Mouse (Mus musculus) kidney, embryonic 16.5 days (tissue): ENCODE data around the gene Rsph3b. TPM values are rescaled to one million over a fixed set of nuclear protein-coding genes. Genes with fewer than 3 reads are reported as not detected.
"Not testable (repeated sequence)": the region's sequence is repeated elsewhere in the genome, so short reads cannot be mapped to it uniquely, and the experiment has no call there.

Source experiments
- ATAC-seq: fragments of 200-750 bp; cut with Nextera tagmentation; 2 replicates; pipeline ENCODE4 v1.8.0; 2017; ENCODE audit warnings: moderate TSS enrichment; ENCODE audit not compliant: low FRiP score, low TSS enrichment
- H3K27ac ChIP-seq: fragments of 300-500 bp; sonication (generic); 2 replicates; pipeline ENCODE4 v1.5.1; 2014; ENCODE audit warnings: low read length
- H3K27me3 ChIP-seq: fragments of 300-500 bp; sonication (generic); 2 replicates; pipeline ENCODE4 v1.6.1; 2014; ENCODE audit warnings: low read length, control low read depth, mixed read lengths; ENCODE audit not compliant: insufficient read depth
- H3K36me3 ChIP-seq: fragments of 300-500 bp; sonication (generic); 2 replicates; pipeline ENCODE4 v1.6.1; 2014; ENCODE audit warnings: low read length, control low read depth, mixed read lengths; ENCODE audit not compliant: insufficient read depth
- H3K4me1 ChIP-seq: fragments of 300-500 bp; sonication (generic); 2 replicates; pipeline ENCODE4 v1.6.1; 2014; ENCODE audit warnings: low read length, control low read depth, mixed read lengths; ENCODE audit not compliant: insufficient read depth
- H3K4me2 ChIP-seq: fragments of 300-500 bp; sonication (generic); replicated peaks from 2 replicates; pipeline ENCODE4 v1.6.1; 2014; ENCODE audit warnings: low read depth, low read length
- H3K4me3 ChIP-seq: fragments of 300-500 bp; sonication (generic); 2 replicates; pipeline ENCODE4 v1.5.1; 2014; ENCODE audit warnings: mild to moderate bottlenecking, low read length
- H3K9ac ChIP-seq: fragments of 300-500 bp; sonication (generic); replicated peaks from 2 replicates; pipeline ENCODE4 v1.6.1; 2014; ENCODE audit warnings: low read length
- H3K9me3 ChIP-seq: fragments of 300-500 bp; sonication (generic); 2 replicates; pipeline ENCODE4 v1.6.1; 2016; ENCODE audit warnings: low read length, control low read depth
- WGBS: fragments of 180-500 bp; shearing (Covaris S2); extraction: QIAGEN DNeasy Blood & Tissue Kit; methylation state at CpG from one replicate; pipeline ENCODE4 v1.1.7; 2014; 5-methylcytosine and 5-hydroxymethylcytosine counted together
- polyA plus RNA-seq: library from polyadenylated mRNA; unstranded; fragments of >200 nt; fragmentation: Nextera tagmentation; extraction: Ambion mirVana; gene quantifications from 2 replicates; pipeline ENCODE4 v1.2.1, GENCODE M21; 2015

The Rsph3b gene
- polyA plus RNA-seq, 1 experiment from 2014 or later = 60.4 TPM

DNA sequence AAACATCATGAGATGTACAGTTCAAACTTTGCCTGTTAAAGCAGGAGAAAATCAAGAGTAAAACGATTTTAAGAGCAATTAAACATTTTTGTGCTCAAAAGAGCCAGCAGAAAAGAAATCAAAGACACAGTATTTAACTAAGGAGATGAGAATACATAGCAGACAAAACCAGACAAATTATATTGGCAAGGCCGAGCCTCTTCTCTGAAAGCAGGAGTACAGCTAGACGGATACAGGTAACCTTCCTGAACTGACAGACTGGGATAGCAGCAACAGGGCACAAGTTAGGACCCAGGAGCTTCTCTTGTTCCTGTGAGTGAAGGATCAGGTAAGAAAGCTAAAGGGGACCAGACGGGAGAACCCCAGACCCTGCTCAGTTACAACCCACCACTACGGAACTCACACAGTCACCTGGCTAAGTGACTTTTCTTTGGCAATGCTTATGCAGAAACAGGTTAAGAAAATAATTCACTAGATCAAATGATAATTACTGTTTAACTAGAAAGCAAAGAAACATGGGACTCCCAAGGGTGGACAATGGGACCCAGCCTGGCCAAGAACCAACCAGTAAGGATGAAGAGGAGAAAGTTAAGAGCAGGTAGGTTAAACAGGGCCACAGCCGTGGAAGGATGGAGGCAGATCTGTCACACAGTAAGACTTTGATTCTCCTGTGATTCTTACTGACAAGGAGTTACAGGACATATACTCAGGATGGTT lies 11.2 kb upstream of the Rsph3b start:
- not testable (repeated sequence) for H3K4me1 ChIP-seq, ATAC-seq, H3K27me3 ChIP-seq, H3K9ac ChIP-seq, H3K27ac ChIP-seq, H3K36me3 ChIP-seq, H3K9me3 ChIP-seq
- Histone ChIP-seq H3K4me2 (peak overlapping the region; percentile 45), H3K4me3 (peak overlapping the region; percentile 52)
- 63% methylated on average over 3 of the region's 6 CpGs for WGBS

DNA sequence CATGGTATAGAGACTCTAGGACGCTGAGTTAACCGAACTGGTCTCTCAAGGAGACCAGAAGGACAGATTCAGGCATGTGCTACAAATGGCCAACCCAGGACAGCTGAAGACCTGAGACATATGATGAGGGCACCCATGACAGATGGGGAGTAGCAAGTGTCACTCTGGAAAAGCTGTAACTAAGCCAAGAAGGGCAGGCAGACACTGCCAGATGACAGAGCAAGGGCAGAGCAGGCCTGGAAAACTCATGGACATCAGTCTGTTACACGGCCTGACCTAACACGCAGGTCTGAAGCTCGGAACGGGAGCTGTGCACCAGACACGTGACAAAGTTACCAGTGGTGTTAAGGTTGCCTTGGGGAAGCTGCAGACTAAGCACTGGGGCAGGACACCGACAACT lies 10.4 kb upstream of the Rsph3b start:
- H3K9ac ChIP-seq, H3K4me3 ChIP-seq, H3K9me3 ChIP-seq, ATAC-seq, H3K4me1 ChIP-seq, H3K27ac ChIP-seq, H3K4me2 ChIP-seq, H3K27me3 ChIP-seq, H3K36me3 ChIP-seq: not testable (repeated sequence)
- 92% methylated on average over 5 of the region's 8 CpGs for WGBS

DNA sequence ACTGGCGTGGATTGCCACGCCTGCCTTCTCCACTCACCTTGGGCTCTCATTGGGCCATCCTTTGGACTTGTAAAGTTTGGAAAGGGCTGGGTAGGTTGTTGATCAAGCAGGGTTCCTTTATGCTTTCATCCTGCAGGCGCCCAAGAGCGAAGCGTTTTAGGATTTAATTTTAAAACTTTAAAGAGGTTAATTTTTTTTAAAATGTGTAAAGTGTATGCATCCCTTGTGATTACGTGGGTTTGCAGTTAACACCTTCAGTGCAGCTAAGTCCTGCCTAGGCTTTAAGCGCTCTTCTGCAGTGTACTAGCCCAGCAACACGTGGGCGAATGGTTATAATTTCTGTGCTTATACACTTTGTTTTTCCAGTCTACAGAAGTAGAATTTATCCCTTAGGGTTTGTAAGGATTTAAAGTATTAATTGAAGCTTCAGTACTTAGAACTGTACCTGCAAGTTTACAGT lies 317 bp upstream of the Rsph3b start:
- peak overlapping the region; percentile 61 for H3K4me2 ChIP-seq
- H3K36me3 ChIP-seq, H3K27me3 ChIP-seq, H3K9me3 ChIP-seq, H3K4me1 ChIP-seq: not testable (repeated sequence)
- peak overlapping the region; percentile 58 for H3K4me3 ChIP-seq
- WGBS = 6% methylated on average over 9 of the region's 9 CpGs
- peak overlapping the region; percentile 90 for H3K27ac ChIP-seq
- ATAC-seq = peak; percentile 33; the same call in 1 of the 2 replicates
- H3K9ac ChIP-seq = peak overlapping the region; percentile 66

DNA sequence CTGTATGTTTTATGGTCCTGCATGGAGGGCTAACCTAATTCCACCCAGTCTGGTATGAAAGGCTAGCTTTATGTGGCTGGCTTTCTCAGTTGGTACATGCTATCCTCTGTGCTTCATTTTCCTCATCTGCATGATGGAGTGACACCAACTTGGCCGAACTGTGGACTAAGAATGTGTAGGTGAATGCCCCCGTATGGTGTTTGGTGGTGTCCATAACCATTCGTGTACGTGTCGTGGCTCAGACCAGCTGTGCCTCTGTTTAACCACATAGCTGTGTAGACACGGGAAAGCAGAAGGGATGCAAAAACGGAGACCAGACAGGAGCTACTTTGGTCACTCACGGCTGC lies 872 bp downstream of the Rsph3b start:
- not testable (repeated sequence) for H3K27me3 ChIP-seq, H3K9me3 ChIP-seq, H3K9ac ChIP-seq, H3K36me3 ChIP-seq, H3K4me1 ChIP-seq, H3K27ac ChIP-seq
- Histone ChIP-seq H3K4me3 (peak overlapping the region; percentile 58), H3K4me2 (peak overlapping the region; percentile 61)
- peak; percentile 7; the same call in 1 of the 2 replicates for ATAC-seq
- WGBS = no CpG with 5 or more reads among the region's 8 CpGs

DNA sequence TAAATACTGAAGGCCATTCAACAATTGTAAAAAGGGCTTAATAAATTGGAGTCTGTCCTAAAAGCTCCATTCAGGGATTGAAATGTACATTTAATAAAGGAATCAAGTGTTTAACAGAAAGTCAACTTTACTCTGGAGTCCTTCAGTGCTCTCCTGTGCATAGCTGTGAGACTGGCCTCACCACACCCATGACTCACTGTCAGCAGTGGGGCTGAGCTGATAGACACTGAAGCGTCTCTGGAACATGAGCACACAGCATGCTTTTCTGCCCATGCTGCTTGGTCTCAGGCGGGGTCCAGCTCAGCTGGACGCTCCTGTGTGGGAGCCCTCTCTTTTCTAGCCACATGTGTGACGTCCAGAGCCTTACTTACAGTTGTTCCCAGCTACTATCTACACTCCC lies 5.9 kb downstream of the Rsph3b start:
- H3K4me2 ChIP-seq, H3K27ac ChIP-seq, H3K4me3 ChIP-seq, H3K9me3 ChIP-seq, ATAC-seq, H3K27me3 ChIP-seq, H3K9ac ChIP-seq, H3K36me3 ChIP-seq, H3K4me1 ChIP-seq: not testable (repeated sequence)
- WGBS = no CpG with 5 or more reads among the region's 4 CpGs

DNA sequence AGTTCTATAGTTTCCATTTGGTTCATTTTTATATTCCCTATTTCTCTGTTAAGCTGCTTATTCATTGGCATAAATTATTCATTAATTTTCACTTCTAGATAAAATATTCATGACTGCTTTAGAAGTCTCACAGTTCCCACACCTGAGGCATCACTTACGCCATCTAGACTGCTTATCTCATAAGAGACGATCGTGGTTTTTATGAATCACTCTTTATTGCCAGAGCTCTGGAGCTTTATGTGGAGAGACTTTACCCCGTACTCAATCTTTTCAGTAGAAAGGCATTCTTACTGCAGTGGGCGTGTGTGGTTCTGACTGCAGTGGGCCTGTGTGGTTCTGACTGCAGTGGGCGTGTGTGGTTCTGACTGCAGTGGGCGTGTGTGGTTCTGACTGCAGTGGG lies 16.9 kb downstream of the Rsph3b start:
- WGBS = 95% methylated on average over 5 of the region's 7 CpGs
- not testable (repeated sequence) for H3K9ac ChIP-seq, H3K4me3 ChIP-seq, ATAC-seq, H3K27ac ChIP-seq, H3K36me3 ChIP-seq, H3K9me3 ChIP-seq, H3K4me1 ChIP-seq, H3K27me3 ChIP-seq, H3K4me2 ChIP-seq

DNA sequence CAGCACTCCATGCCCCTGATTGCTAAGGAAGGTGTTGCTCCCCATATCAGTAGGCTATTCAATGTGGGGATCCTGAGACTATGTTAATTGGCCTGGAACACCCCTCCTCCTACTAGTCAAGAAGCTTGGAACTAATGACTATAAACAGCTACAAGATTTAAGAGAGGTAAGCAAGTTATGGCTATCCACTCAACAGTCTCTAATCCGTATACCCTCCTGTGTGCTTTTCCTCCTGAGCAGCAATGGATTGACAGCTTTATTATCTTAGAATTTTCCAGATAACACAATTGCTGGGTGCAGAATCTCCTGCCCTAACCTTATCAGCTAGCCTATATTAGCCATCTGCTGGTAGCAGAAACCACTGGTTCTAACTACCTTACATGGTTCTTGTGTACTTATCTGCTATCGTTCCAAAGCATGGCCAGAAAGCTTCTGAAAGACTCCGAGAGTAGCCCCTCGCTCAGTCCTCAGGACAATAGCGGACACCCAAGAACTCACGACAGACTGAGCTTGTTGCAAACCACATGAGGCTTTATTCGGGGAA lies 28.1 kb downstream of the Rsph3b start:
- H3K27ac ChIP-seq, H3K9me3 ChIP-seq, H3K9ac ChIP-seq, H3K4me1 ChIP-seq, H3K27me3 ChIP-seq, ATAC-seq, H3K4me3 ChIP-seq, H3K36me3 ChIP-seq, H3K4me2 ChIP-seq: not testable (repeated sequence)
- 93% methylated on average over 7 of the region's 7 CpGs for WGBS

DNA sequence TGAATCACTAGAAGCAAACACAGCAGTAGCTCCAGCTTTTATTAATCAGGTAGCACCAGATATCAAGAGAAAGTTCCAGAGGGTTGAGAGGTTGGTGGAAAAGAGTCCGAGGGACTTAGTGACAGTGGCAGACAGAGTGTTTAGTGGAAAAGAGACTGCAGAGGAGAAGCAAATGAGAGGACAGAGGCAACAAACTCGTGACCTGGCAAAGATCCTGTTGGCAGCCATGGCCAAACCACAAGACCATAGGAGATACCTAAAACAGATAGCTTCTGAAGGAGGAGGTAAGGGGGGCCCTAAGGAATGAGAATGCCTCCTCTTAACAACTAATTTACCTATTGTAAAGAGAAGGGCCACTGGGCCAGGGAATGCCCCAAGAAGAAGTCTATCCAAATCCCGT lies 29.1 kb downstream of the Rsph3b start:
- H3K27ac ChIP-seq, H3K4me3 ChIP-seq, H3K27me3 ChIP-seq, H3K36me3 ChIP-seq, H3K4me2 ChIP-seq, ATAC-seq, H3K9me3 ChIP-seq, H3K9ac ChIP-seq, H3K4me1 ChIP-seq: not testable (repeated sequence)
- 91% methylated on average over 3 of the region's 3 CpGs for WGBS

DNA sequence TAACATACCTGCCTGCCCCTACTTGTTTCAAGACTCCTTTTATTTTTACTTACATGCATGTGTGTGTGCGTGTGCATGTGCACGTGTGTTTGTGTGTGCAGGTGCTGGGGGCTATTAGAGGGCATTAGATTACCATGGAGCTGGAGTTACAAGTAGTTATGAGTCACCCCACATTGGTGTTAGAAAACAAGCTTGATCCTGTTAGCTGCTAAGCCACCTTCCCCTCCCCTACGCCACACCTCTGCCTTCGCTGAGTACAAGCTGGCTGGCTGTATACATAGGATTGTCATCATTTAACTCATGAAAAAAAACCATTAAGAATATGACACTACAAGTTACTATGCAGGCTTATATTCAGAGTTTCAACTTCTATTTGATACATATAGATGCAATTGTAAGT lies 33.2 kb downstream of the Rsph3b start:
- ATAC-seq, H3K36me3 ChIP-seq, H3K9me3 ChIP-seq, H3K4me2 ChIP-seq, H3K27ac ChIP-seq, H3K4me1 ChIP-seq, H3K4me3 ChIP-seq, H3K9ac ChIP-seq, H3K27me3 ChIP-seq: not testable (repeated sequence)
- 92% methylated on average over 2 of the region's 4 CpGs for WGBS

DNA sequence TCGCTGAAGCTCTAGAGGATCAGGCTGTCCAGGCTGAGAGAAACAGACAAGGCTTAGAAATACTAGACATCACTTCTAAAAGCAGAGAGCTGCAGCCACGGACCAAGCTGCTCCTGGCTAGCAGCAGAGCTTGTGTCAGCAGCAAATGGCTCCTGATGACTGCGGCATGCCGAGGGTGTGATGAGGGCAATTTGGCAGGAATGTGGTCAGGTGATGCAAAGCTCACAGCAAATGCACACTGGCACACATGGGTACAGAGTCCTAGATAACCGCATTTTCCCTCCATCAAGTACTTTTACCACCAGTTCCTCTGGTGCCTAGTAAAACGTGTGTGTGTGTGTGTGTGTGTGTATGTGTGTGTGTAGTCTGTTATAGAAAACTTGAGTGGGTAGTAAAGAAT lies 34.4 kb downstream of the Rsph3b start:
- not testable (repeated sequence) for ATAC-seq, H3K4me3 ChIP-seq, H3K36me3 ChIP-seq, H3K9me3 ChIP-seq, H3K4me2 ChIP-seq, H3K27me3 ChIP-seq, H3K9ac ChIP-seq, H3K27ac ChIP-seq, H3K4me1 ChIP-seq
- 36% methylated on average over 1 of the region's 6 CpGs for WGBS
